Mouse (Mus musculus): ENCODE measurements around the gene Auts2.

The Auts2 gene

DNA sequence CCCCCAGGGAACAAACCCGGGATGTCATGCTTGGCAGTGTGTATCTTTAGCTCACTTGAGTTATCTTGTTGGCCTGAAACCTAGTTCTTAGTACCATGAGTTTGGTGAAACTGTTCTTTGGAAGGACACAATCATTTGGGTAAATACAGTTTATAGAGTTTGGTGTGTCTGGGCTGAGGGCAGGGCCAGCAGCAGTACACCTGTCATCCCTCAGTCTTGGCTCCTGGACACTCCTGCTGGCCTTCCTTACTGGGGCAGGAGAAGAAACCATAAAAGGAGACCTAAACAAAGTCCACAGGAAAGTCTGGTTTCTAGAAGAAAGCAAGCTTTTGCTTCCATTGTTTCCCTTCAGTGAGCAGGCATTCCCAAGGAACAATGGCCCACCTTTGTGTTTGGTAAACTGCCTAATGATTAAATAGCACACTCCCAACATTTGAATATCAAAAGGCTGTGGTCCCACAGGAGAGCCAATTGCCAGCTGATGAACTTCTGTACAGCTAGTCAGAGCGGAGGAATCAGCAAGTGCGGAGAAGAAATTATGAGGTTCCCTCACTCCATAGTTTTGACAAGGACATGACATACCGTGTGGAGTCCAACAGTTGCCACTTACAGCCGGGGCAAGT lies 979.4 kb downstream of the Auts2 start:
- DNase-seq (ENCODE audit: low spot score): no peak

DNA sequence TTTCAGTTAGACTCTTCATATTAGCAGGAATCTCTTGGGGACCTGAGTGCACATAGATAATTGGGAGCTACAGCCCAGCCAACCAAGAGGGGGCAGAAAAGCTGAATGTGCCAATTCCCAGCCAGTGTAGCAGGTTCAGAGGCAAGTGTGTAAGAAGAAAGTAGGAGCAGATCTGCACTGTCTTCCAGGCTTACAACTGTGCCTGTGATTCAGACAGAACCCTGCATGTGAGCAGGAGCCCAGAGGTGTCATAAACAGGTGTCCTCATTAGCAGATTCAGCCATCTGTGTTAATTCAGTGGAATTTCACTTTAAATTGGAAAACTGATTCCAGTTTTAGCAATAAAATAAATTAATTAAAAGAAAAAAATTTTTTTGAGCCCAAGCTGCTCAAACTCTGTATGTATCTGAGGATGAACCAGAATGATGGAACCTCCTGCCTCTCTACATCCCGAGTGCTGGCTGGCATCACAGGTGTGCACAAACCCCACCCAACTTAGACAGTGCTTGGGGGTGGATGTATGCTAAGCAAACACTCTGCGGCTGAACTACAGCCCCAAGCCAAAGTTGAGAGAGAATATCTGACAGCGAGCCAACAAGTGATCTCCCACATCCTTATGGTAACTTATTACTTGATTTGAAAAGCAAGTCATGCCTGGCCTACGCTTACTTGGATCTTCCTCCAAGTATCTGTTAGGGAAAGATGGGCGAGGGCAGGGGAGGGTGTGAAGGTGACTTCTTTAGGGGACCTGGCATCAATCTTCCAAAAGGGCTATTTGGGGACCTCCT lies 982.2 kb downstream of the Auts2 start:
- no peak for DNase-seq (ENCODE audit: low spot score)

DNA sequence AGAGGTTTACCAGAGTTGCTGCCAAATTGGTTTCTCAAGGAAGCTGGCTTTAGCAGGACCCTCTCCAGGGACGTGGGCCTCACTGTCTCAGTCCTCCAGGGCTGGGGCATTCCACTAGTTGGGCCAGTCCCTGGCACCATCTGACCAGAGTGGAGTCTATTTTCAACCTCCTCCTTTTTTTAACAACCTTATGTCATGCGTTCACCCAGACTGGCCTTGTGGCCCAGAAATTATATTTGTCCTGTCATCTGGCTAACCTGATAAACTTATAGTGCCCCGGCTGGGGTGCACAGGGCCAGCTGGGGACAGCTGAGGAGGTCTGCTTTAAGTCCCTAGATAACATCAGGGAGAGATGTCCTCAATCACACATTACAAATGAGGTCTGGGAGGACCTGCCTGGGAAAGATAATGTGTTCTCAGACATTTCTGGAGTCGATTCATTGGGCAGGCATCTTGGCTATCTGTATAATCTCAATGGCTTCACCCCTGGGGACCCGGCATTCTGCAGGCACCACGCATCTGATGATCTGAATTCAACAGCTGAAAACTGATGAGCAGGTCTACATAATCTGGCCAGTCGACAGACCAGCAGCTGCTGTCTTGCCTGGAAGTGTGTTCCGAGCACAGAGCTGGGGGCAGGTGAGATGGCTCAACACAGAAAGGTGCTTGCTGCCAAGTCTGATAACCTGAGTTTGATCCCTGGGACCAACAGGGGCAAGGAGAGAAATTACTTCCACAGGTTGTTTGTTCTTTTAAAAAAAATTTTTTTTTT lies 984.6 kb downstream of the Auts2 start:
- DNase-seq (ENCODE audit: low spot score): no peak

DNA sequence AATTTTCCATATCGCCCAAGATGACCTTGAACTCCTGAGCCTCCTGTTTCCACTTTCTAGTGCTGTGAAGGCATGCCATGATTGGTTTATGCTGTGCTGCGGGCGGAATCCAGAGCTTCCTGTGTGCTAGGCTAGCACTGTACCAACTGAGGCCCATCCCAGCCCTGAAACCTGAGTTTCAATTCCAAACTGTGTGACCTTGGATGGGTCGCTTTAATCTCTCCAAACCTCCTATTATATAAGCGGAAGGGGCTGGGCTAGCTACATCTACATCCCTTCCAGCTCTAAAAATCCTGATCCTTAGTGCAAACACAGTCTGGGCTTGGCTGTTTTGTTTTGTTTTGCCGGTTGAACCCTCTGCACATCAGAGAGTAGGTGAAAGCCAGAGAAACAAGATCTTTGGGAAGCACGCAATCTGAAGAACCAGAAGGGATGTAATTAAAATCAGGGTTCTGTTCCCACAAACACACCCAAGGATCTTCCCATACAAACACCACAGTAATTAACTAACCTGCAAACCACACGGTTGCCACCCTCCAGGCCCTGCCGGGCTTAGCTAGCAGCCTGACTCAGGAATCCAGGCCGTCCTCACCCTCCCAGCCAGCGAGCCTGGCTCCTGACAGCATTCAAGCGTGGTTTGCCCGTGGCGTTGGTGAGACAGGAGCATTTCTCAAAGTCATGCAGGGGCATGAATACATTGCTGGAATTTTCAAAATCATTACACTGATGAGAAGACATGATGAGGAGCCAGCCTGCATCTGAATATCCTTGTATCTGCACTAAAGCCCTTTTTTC lies 985.4 kb downstream of the Auts2 start:
- DNase-seq (ENCODE audit: low spot score): no peak

DNA sequence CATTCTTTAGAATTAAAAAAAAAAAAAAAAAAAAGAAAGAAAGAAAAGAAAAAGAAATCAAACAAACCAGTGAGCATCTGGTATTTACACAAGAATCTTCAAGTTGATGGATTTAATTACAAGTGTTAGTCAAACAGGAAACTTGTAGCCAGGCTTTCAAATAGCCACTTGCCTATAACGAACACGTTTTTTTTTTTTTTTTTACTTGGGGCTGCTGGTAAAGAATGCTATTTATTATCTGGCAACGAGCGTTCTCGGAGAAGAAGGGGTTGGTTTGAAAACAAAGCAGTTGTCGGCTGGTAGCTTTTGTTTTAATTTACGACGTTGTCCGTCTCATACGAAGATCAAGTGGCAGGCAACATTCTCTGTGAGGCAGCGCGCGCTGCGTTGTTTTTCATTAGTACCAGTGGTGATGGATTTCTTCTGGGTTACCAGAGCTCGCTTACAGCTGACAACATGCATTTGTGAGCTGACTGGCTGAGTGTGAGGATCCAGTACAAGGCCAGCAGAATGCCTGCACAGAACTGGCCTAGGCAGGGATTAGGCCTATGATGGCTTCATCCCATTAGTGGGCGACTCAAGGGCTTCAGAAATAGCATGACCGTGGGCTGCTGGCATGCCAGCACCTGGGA lies 994.1 kb downstream of the Auts2 start:
- DNase-seq (ENCODE audit: low spot score): no peak

DNA sequence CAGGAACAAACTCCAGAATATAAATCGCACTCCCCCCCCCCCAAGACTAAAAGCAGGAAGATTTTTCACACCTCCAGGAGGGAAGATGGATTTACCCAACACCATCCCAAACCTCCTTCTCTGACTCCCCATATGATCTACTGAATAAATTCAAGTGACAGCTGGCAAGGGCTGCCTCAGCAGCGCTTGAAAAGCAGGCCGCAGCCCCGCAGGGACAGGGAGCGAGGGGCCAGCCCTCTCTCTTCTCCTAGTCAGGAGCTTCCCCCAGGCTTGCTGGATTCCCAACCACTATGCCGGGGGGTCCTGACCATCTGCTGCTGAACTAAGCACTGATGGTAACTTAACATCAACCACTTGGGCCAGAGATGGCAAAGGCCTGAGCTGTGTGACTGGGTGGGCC lies 995.2 kb downstream of the Auts2 start:
- no peak for DNase-seq (ENCODE audit: low spot score)

DNA sequence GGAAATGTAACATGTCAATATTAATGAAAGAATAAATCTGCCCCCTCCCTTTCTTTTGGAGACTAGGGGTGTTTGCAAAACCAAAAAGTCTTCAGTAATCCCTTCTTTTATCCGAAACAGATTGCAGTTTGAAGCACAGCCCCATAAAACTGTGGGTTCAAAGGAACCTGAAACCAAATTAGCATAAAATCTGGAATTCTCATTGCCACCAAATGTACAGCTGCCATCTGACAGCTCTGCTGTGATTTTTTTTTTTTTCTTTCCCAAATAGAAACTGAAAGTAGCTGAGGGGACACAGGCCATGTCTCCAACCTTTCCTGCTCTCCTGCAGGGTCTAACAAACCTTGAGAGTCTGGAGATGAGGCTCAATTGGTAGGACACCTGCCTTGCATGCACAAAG lies 996.7 kb downstream of the Auts2 start:
- no peak for DNase-seq (ENCODE audit: low spot score)

DNA sequence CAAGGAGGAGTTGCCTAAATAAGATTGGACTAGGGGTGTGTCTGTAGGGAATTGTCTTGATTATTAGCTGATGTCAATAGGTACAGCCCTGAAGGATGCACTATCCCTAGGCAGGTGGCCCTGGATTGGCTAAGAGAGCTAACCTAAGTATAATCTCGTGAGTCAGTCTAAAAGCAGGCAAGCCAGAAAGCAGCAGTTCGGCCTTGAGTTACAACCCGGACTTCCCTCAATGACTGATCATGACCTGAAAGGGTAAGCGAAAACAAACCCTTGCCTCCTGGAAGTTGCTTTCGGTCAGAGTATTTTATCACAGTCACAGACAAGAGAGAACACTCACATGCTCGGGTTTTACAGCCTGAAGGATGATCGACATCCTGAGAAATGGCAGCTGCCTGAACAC lies 998.8 kb downstream of the Auts2 start:
- DNase-seq (ENCODE audit: low spot score): no peak

DNA sequence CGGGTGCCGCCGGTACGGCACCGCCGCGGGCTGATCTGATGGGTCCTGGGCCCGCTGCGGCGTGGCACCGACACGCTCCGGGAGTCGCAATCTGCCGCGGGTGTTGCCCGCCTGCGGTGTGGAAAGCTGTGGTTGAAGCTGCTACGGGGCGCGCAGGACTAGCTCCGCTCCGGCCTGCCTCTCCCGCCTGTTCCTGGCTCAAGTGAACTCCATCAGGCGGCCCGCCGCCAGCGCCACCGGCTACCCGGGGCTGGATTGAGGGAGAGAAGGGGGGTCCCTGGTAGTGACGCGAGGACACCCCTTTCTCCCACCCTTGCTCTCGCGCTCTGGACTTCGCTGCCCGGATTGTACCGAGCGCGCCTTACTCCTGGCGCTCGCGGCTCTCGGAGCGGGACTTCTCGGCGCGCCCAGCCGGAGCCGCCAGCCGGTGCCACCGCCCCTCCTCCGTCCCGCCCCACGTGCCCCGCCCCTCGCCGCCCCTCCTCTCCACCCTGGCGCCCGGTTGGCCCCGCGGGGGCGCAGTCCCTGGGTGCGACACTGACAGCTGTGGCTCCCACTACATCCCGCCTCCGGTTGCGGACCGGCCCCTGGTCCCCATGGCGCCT lies 1004.7 kb downstream of the Auts2 start:
- DNase-seq (ENCODE audit: low spot score): no peak

DNA sequence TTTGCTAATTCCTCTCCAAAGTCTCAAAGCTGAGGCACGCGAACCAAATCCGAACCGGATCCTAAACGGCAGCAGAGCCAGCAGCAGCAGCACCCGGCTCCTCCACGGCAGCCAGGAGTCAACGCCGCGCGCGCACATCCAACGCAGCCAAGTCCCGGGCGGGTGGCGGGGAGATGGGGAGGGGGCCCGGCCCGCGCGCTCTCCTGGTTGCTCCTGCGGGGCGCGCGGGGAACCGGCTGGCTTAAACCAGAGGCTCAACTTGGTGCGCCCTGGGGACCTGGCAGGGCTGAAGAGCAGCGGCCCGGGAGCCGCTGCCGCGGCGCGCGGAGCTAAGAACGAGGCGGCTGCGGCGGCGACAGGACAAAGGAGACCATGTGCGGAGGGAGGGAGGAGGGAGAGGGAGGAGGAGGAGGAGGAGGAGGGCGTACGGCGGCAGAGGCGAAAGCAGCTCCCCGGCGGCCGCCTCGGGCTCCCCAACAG lies 1005.3 kb downstream of the Auts2 start:
- no peak for DNase-seq (ENCODE audit: low spot score)

DNA sequence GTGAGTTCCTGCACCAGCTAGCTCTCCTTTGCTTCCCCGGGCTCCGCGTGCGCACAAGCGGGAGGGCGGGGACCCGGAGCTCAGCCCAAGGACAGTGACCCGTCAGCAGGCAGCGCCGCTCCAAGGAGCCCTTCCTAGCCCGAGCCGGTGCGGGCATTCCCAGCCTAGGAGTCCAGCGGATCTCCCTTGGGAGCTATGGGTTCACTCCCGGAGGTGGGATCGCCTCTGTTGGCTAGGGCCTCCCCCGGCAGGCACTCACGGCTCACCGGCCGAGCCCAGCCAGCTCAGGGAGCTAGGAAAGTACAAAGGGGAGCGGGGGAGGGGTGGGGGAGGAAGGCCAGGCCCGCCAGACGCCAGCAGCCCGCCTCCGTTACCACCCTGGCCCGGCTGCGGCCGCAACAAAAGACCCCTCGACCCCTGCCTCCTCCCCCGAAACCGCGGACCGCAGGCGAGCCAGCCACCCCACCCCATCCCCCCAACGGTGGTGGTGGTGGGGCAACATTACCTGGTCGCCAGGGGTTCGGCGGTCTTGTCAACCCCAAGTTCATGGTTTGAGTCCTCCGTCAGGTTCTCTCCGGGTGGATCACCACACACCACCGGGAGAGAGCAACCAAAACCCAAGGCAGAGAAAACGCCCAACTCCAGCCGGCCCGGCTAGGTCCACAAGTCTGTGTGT lies 1005.9 kb downstream of the Auts2 start:
- DNase-seq (ENCODE audit: low spot score): no peak

DNA sequence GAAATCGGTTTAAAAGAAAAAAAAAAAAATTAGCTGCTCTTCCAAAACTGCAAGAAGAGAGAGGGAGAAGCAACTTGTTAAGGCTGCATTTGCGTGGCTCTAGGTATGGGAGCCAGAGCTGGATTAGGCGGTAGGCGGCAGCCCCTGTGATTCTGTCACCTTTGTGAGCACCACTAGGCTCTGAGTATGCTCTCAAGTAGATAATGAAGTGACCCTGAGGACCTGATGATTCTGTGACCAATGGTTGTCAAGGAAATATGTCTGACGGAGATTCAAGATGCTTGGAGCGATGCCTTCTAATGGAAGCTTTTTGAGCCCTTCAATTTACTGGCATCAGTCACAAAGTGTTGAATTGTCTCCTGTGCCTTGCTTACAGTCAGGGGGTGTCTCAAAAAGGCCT lies 1007.4 kb downstream of the Auts2 start:
- DNase-seq (ENCODE audit: low spot score): no peak

DNA sequence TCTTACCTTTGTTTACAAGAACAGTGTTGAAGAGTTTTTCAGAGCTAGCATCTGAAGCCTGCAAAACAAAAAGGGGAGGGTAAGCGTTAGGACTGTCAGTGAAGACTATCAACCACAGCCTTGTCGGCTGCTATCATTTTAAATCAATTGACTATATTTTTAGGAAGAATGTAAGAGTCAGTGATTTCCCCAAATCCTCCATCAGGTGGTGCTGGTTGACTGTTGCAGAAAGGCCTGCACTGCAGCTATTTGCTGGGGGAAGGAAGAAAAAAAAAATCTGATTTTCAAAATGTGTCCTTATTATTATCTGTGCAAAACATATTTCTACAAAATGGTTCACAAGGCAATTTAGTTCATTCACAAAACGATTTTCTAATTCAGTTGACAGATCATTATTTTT lies 1009.3 kb downstream of the Auts2 start:
- no peak for DNase-seq (ENCODE audit: low spot score)

DNA sequence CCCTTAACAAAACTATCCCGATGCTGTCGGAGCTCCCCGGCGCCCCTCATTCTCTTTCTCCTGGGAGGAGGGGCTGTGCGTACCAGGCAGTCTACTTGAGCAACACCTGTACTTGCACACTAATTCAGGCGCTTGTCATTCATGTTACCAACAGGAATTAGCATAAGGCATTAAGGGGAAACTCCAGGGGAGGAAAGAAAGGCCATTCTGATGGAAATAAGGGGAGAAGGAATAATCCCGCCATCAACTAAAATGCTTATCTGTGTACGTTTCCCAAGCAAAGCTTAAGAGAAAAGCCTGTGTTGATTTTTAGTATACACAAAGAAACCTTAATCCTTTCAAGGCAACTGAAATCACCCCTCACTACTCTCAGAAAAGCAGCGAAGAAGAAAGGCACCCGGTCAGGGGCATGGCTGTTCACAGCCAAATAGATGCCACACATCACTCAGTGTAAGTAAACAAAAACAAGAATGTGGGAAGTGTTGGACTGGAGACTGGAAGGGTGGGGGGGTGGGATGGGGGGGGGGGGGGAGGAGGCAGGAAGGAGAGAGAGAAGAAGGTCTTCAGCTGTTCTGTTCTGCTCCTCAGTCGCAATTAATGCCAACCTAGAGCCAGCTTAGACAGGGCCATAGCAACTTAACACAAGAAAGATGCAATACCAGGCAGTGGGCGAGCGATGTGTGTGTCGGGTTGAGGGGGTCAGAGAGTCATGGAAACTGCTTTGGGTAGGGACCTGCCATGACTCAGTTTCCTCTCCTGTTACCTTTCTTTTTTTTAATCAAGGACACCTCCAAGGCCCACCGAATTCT lies 1011.2 kb downstream of the Auts2 start:
- no peak for DNase-seq (ENCODE audit: low spot score)

DNA sequence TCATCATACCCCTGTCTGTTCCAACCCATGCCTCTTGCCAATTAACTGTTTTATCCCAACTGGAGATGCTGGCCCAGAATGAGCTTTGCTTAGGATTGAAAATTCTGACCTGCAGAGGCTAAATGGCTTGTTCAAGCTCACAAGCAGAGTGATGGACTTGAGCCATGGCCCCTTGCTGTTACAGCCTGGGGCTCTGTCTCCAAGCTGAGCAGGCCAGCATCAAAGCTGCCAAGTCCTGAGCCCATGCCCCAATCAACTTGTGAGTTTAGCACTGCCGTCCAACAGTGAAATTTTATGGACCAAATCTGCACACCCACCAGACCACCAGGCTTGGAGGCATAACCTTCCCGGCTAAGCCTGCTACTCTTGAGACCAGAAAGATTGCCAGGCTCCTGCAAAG lies 1012.3 kb downstream of the Auts2 start:
- no peak for DNase-seq (ENCODE audit: low spot score)

DNA sequence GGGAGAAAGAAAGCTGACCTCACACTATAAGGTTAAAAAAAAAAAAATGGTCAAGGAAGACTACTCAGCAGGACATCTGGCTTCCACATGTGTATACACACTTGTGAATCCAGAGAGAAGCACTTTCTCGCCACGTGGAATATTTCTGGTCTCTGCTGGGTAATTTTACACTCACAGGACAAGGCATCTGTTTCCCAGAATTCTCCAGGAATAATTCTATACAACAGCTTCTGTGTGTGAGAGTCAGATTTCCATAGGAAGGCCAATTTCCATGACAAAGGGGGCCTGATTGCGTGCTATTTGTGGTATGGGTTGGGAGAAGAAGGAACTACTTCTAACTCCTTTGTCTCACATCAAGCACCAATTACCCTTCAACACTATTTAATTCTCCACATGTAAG lies 1016.5 kb downstream of the Auts2 start:
- DNase-seq (ENCODE audit: low spot score): no peak

DNA sequence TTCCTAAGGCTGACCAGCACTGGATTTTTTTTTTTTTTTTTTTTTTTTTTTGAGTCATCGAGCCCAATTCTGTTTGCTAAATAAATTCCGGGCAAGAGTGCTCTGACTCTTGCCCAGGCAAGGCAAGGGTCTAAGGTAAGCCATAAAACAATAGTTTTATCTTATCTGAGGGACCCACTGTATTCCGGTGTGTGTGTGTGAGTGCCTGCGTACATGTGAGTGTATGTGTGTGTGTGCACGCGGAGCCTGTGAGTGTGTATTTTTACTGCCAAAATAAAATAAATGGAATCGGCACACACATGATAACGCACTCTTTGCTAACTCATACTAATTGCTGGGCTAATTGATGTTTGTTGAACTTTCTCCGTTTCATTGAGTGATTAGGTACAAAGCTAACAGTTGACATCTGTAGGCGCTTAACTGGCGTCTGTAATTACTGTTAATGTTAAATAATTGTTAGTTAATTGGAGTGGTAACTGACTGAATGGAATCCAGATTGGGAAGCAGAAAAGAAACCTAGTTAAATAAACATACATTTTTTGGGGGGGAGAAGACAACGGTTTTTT lies 1018.2 kb downstream of the Auts2 start:
- no peak for DNase-seq (ENCODE audit: low spot score)

DNA sequence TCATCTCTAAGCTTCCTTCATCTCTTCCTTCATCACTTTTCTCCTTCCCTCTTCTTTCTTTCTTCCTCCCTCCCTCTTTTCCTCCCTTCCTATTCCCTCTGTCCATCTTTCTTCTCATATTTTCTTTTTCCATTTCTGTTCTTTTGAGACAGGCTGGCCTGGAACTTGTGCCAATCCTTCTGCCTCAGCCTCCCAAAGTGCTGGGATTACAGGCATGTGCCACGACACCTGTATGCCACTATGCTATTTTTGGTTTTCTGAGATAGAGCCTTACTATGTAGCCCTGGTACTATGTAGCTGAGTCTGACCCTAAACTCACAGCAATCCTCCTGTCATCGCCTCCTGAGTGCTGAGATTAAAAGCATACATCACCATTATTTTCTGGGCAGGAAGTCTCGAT lies 1023.6 kb downstream of the Auts2 start:
- DNase-seq (ENCODE audit: low spot score): no peak

DNA sequence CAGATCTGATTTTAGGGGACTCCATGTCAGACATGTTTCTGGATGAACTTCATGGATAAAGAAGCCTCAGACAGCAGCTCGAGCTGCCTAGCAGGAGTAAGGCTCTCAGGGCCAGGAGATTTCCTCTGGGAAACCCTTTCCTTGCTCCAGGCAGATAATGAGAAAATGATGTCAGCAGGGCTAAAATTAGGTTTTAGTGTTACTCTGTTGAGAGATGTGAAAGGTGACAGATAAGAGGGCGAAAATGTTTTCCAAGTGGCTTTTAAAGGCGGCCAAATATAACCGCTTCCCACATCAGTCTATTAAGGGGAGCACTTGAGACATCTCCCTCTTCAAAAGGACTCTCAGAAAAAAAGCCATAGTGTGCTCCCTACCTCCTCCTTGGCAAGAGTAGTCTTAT lies 1025.5 kb downstream of the Auts2 start:
- DNase-seq (ENCODE audit: low spot score): no peak

Measured in spleen, adult 12 weeks (tissue).